Comparison of ENCODE assay signal across 26 mouse cellular contexts in the genomic region with DNA sequence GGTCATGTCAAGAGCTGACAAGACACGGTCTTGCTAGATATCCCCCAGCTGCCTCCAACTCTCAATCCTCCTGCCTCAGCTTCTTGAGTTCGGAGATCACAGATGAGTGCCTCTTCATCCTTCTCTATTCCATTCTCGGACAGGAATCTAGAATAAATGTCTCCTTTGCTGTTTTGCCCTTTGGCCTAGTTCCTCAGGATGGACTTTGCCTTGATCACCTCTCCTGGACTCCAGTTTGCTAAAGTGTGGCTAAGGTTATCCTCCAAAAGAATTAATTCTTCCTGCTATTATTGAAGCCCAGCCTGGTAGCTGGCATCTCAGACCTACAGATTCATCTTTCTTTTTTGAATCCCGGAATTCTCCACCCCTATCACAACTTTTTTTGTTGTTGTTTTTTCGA. TPM values are rescaled to one million over a fixed set of nuclear protein-coding genes. Genes with fewer than 3 reads are reported as not detected.
DNase-seq lines count a peak whose midpoint lies in the region; ATAC-seq and TF ChIP-seq lines count a peak whose summit lies in the region.
"Had no signal": no experiment of that assay in that cellular context is flagged by ENCODE, and none has a peak within 500 bp of the region (broad histone marks: within the 10 kb centered on the region; RNA-seq: fewer than 3 reads in every experiment).

No protein-coding gene starts in this region.

- ATAC-seq in liver, postnatal 0 days: peak; percentile 40; the same call in 1 of the 2 replicates
- ATAC-seq: forebrain, embryonic 13.5 days; forebrain, embryonic 16.5 days; Patski had no signal

- 75% methylated on average over 5 of the region's 5 CpGs for WGBS in liver, postnatal 0 days (ENCODE audit: insufficient replicate concordance)

- DNase-seq in kidney, adult 18-20 months: peak; percentile 48
- no peak for DNase-seq in kidney, postnatal 4 days
- DNase-seq in kidney, adult 9 months: peak; percentile 85
- no peak for DNase-seq in kidney, postnatal 10 days
- no peak for DNase-seq in liver, postnatal 0 days
- DNase-seq in liver: no peak
- DNase-seq: adrenal gland, postnatal 10 days; adrenal gland, postnatal 36 days; B cell, adult 2 months; cerebellum, adult 18-20 months; cerebellum, adult 9-10 months; cerebellum, postnatal 14 days; gastrocnemius, postnatal 10 days; gastrocnemius, postnatal 36 days; heart, adult 2 months; heart, postnatal 14 days; heart, postnatal 4 days had no signal

- no peak overlapping the region for H3K4me2 ChIP-seq in liver, postnatal 0 days (ENCODE audit: low read depth, low read length)
- H3K4me2 ChIP-seq: forebrain, embryonic 13.5 days; heart, embryonic 13.5 days; hindbrain, embryonic 14.5 days had no signal

- H3K36me3 ChIP-seq in liver, postnatal 0 days (replicated peaks; ENCODE audit: insufficient read depth, low read length): no peaks in the 10 kb centered on the region
- H3K36me3 ChIP-seq: forebrain, embryonic 10.5 days; G1E; heart, embryonic 10.5 days; heart, embryonic 13.5 days had no signal

- no peak overlapping the region for H3K27ac ChIP-seq in liver, postnatal 0 days (ENCODE audit: low read depth)
- H3K27ac ChIP-seq: forebrain, embryonic 10.5 days; forebrain, embryonic 13.5 days; heart, adult 2 months; heart, embryonic 10.5 days; heart, embryonic 13.5 days; hindbrain, embryonic 14.5 days had no signal

- peaks cover 13% of the 10 kb centered on the region for H3K4me1 ChIP-seq in liver, postnatal 0 days (ENCODE audit: insufficient read depth)

- TF ChIP-seq EP300 in liver, postnatal 0 days (IDR thresholded peaks at IDR 0.05; ENCODE audit: low read depth): no peak

- no peak overlapping the region for H3K4me3 ChIP-seq in liver, postnatal 0 days (ENCODE audit: low read depth, low read length)
- H3K4me3 ChIP-seq: forebrain, embryonic 10.5 days; forebrain, embryonic 13.5 days; heart, adult 2 months; heart, embryonic 10.5 days; heart, embryonic 13.5 days had no signal

- H3K9ac ChIP-seq in liver, postnatal 0 days (replicated peaks): no peak overlapping the region
- H3K9ac ChIP-seq: forebrain, embryonic 13.5 days; heart, embryonic 13.5 days; hindbrain, embryonic 14.5 days had no signal

- H3K9me3 ChIP-seq in liver, postnatal 0 days (ENCODE audit: low read length): no peaks in the 10 kb centered on the region
- H3K9me3 ChIP-seq: forebrain, embryonic 10.5 days; forebrain, embryonic 13.5 days; G1E; heart, embryonic 10.5 days; heart, embryonic 13.5 days had no signal

- no peaks in the 10 kb centered on the region for H3K27me3 ChIP-seq in liver, postnatal 0 days (ENCODE audit: insufficient read depth, low read length)
- H3K27me3 ChIP-seq: CH12.LX; forebrain, embryonic 13.5 days; heart, embryonic 13.5 days; Patski had no signal

- no peak for TF ChIP-seq CTCF in liver, postnatal 0 days (IDR thresholded peaks at IDR 0.05; ENCODE audit: low read depth)

RNA-seq across cellular contexts. Expression of a gene that starts 16.8 kb away (rescaled TPM):
- polyA plus RNA-seq in liver, postnatal 0 days (2015; fragmentation: Nextera tagmentation; extraction: Ambion mirVana): 4.5 and 5.3 TPM in 2 replicates

RNA-seq across cellular contexts. Expression of a gene that starts 44.0 kb away (rescaled TPM):
- 4.1 and 5.2 TPM in 2 replicates for polyA plus RNA-seq in liver, postnatal 0 days (2015; fragmentation: Nextera tagmentation; extraction: Ambion mirVana)

Comparison
In these comparisons a context has a peak if more than half of its experiments do, and no peak if none do; other contexts are left out.
1. DNase-seq: peak in kidney, adult 18-20 months (single experiment) and kidney, adult 9 months (single experiment); none in kidney, postnatal 4 days (0 of 2), kidney, postnatal 10 days (single experiment), liver, postnatal 0 days (single experiment) and liver (single experiment).